Mouse (Mus musculus) hindbrain, embryonic 12.5 days (tissue): ENCODE measurements around the gene 2410137M14Rik. TPM values are rescaled to one million over a fixed set of nuclear protein-coding genes. Genes with fewer than 3 reads are reported as not detected.

Experiments used
- ATAC-seq: fragments of 200-750 bp; cut with Nextera tagmentation; 2 replicates; pipeline ENCODE4 v1.8.0; 2017; ENCODE audit warnings: moderate TSS enrichment; ENCODE audit not compliant: low FRiP score
- H3K27ac ChIP-seq: fragments of 300-500 bp; sonication (generic); 2 replicates; pipeline ENCODE4 v1.5.1; 2016; ENCODE audit warnings: mild to moderate bottlenecking
- H3K27me3 ChIP-seq: fragments of 300-500 bp; sonication (generic); 2 replicates; pipeline ENCODE4 v1.6.1; 2016; ENCODE audit warnings: mild to moderate bottlenecking
- H3K36me3 ChIP-seq: fragments of 300-500 bp; sonication (generic); 2 replicates; pipeline ENCODE4 v1.6.1; 2016; ENCODE audit warnings: mild to moderate bottlenecking
- H3K4me1 ChIP-seq: fragments of 300-500 bp; sonication (generic); 2 replicates; pipeline ENCODE4 v1.6.1; 2016
- H3K4me2 ChIP-seq: fragments of 300-500 bp; sonication (generic); replicated peaks from 2 replicates; pipeline ENCODE4 v1.6.1; 2016; ENCODE audit warnings: mild to moderate bottlenecking
- H3K4me3 ChIP-seq: fragments of 300-500 bp; sonication (generic); 2 replicates; pipeline ENCODE4 v1.5.1; 2016; ENCODE audit warnings: mild to moderate bottlenecking
- H3K9ac ChIP-seq: fragments of 300-500 bp; sonication (generic); 2 replicates; pipeline ENCODE4 v1.6.1; 2016; ENCODE audit warnings: mild to moderate bottlenecking, moderate library complexity
- H3K9me3 ChIP-seq: fragments of 300-500 bp; sonication (generic); replicated peaks from 2 replicates; pipeline ENCODE4 v1.6.1; 2016; ENCODE audit warnings: mild to moderate bottlenecking
- WGBS: fragments of 180-500 bp; shearing (Covaris S2); methylation state at CpG from one replicate; pipeline ENCODE4 v1.1.7; 2016; 5-methylcytosine and 5-hydroxymethylcytosine counted together
- polyA plus RNA-seq: library from polyadenylated mRNA; unstranded; fragments of >200 nt; fragmentation: Nextera tagmentation; extraction: Ambion mirVana; gene quantifications from 2 replicates; pipeline ENCODE4 v1.2.1, GENCODE M21; 2016

Gene 2410137M14Rik
- polyA plus RNA-seq, 1 experiment from 2014 or later: 0.50 TPM

- Histone ChIP-seq H3K4me2 (no peak overlapping the region), H3K27me3 (peaks cover 32% of the 10 kb centered on the region), H3K9ac (no peak overlapping the region), H3K9me3 (no peaks in the 10 kb centered on the region), H3K36me3 (no peaks in the 10 kb centered on the region), H3K4me3 (no peak overlapping the region), H3K4me1 (peaks cover 5% of the 10 kb centered on the region), H3K27ac (no peak overlapping the region)
- no peak for ATAC-seq
- 93% methylated on average over 2 of the region's 2 CpGs for WGBS
Observed at GRCm38 (mm10) chr17:36938056-36938455, 43.0 kb downstream of the 2410137M14Rik start.

- WGBS: 70% methylated on average over 2 of the region's 2 CpGs
- H3K4me3 ChIP-seq: no peak overlapping the region
- H3K9me3 ChIP-seq: no peaks in the 10 kb centered on the region
- H3K27ac ChIP-seq: no peak overlapping the region
- H3K36me3 ChIP-seq: no peaks in the 10 kb centered on the region
- H3K4me2 ChIP-seq: no peak overlapping the region
- H3K9ac ChIP-seq: no peak overlapping the region
- no peaks in the 10 kb centered on the region for H3K27me3 ChIP-seq
- ATAC-seq: no peak
- no peaks in the 10 kb centered on the region for H3K4me1 ChIP-seq
Observed at GRCm38 (mm10) chr17:36931806-36932205, 49.2 kb downstream of the 2410137M14Rik start.

- Histone ChIP-seq H3K27ac (no peak overlapping the region), H3K4me1 (no peaks in the 10 kb centered on the region), H3K4me3 (no peak overlapping the region), H3K27me3 (no peaks in the 10 kb centered on the region), H3K4me2 (no peak overlapping the region), H3K36me3 (no peaks in the 10 kb centered on the region), H3K9ac (no peak overlapping the region), H3K9me3 (no peaks in the 10 kb centered on the region)
- ATAC-seq: no peak
- WGBS: 89% methylated on average over 4 of the region's 4 CpGs
Observed at GRCm38 (mm10) chr17:36931130-36931529, 49.9 kb downstream of the 2410137M14Rik start.

GRCm38 (mm10) chr17:36930233-36930632, 50.8 kb downstream of the 2410137M14Rik start:
- Histone ChIP-seq H3K4me3 (no peak overlapping the region), H3K27me3 (no peaks in the 10 kb centered on the region), H3K9me3 (no peaks in the 10 kb centered on the region), H3K9ac (no peak overlapping the region), H3K36me3 (no peaks in the 10 kb centered on the region), H3K4me2 (no peak overlapping the region), H3K27ac (no peak overlapping the region), H3K4me1 (no peaks in the 10 kb centered on the region)
- ATAC-seq: no peak
- 78% methylated on average over 6 of the region's 6 CpGs for WGBS

- no peak overlapping the region for H3K4me3 ChIP-seq
- H3K27ac ChIP-seq: no peak overlapping the region
Observed at GRCm38 (mm10) chr17:36929236-36929932, 51.7 kb downstream of the 2410137M14Rik start.

More at GRCm38 (mm10) chr17:36929236-36929932, 51.7 kb downstream of the 2410137M14Rik start:
- no peak for ATAC-seq
- no peak overlapping the region for H3K9ac ChIP-seq
- 78% methylated on average over 12 of the region's 12 CpGs for WGBS
- H3K36me3 ChIP-seq: no peaks in the 10 kb centered on the region
- no peaks in the 10 kb centered on the region for H3K9me3 ChIP-seq
- H3K27me3 ChIP-seq: no peaks in the 10 kb centered on the region
- H3K4me1 ChIP-seq: no peaks in the 10 kb centered on the region
- H3K4me2 ChIP-seq: no peak overlapping the region

Other genes with a start within 250 kb of the 2410137M14Rik start
- gene H2-M10.5, start 208.3 kb downstream of the 2410137M14Rik start, polyA plus RNA-seq: not detected in 2 replicates
- not detected in 2 replicates for gene H2-M10.6, start 169.1 kb downstream of the 2410137M14Rik start, polyA plus RNA-seq
- 49.8 and 56.4 TPM in 2 replicates for gene Trim26, start 144.1 kb downstream of the 2410137M14Rik start, polyA plus RNA-seq
- 0.37 and 0.42 TPM in 2 replicates for gene Trim15, start 114.0 kb downstream of the 2410137M14Rik start, polyA plus RNA-seq
- gene Trim10, start 111.7 kb downstream of the 2410137M14Rik start, polyA plus RNA-seq: 7.5 and 8.4 TPM in 2 replicates
- not detected in 2 replicates for gene Trim40, start 91.1 kb downstream of the 2410137M14Rik start, polyA plus RNA-seq
- not detected in 2 replicates for gene Trim31, start 83.1 kb downstream of the 2410137M14Rik start, polyA plus RNA-seq
- gene Rnf39, start 38.3 kb downstream of the 2410137M14Rik start, polyA plus RNA-seq: 1.4 and 1.5 TPM in 2 replicates
- gene Ppp1r11, start 29.5 kb downstream of the 2410137M14Rik start, polyA plus RNA-seq: 131 and 137 TPM in 2 replicates
- gene Znrd1, start 22.7 kb downstream of the 2410137M14Rik start, polyA plus RNA-seq: 70.7 and 77.0 TPM in 2 replicates
- 5.0 and 6.6 TPM in 2 replicates for gene Znrd1as, start 22.6 kb downstream of the 2410137M14Rik start, polyA plus RNA-seq
- 1.6 and 2.3 TPM in 2 replicates for gene H2-M5, start 8.3 kb upstream of the 2410137M14Rik start, polyA plus RNA-seq
- 208 and 223 TPM in 2 replicates for gene Zfp57, start 19.9 kb upstream of the 2410137M14Rik start, polyA plus RNA-seq
- 0.85 and 1.3 TPM in 2 replicates for gene Mog, start 42.2 kb upstream of the 2410137M14Rik start, polyA plus RNA-seq
- 41.8 and 42.1 TPM in 2 replicates for gene Gabbr1, start 64.7 kb upstream of the 2410137M14Rik start, polyA plus RNA-seq
- gene Olfr90, start 107.3 kb upstream of the 2410137M14Rik start, polyA plus RNA-seq: 0.18 TPM in 1 of 2 replicates, not detected in the other
- 0.05 TPM in 1 of 2 replicates, not detected in the other for gene Olfr91, start 117.0 kb upstream of the 2410137M14Rik start, polyA plus RNA-seq
- gene Olfr92, start 138.9 kb upstream of the 2410137M14Rik start, polyA plus RNA-seq: not detected in 2 replicates
- gene Olfr93, start 180.3 kb upstream of the 2410137M14Rik start, polyA plus RNA-seq: not detected in 2 replicates
- gene Ubd, start 212.7 kb upstream of the 2410137M14Rik start, polyA plus RNA-seq: not detected in 2 replicates
- not detected in 2 replicates for gene Olfr94, start 219.8 kb upstream of the 2410137M14Rik start, polyA plus RNA-seq
- not detected in 2 replicates for gene Olfr95, start 231.9 kb upstream of the 2410137M14Rik start, polyA plus RNA-seq
- not detected in 2 replicates for gene Olfr96, start 238.9 kb upstream of the 2410137M14Rik start, polyA plus RNA-seq